Mouse (Mus musculus): ENCODE results near the gene Cela2a. TPM values are rescaled to one million over a fixed set of nuclear protein-coding genes. Genes with fewer than 3 reads are reported as not detected.

Cela2a gene
- polyA plus RNA-seq, 1 experiment from 2014 or later: 0.40 TPM

- 59% methylated on average over 14 of the region's 14 CpGs for WGBS
- no peak overlapping the region for H3K27ac ChIP-seq (ENCODE audit: low read length)
- H3K36me3 ChIP-seq (ENCODE audit: control insufficient read depth, insufficient read depth, low read length): peaks cover 7% of the 10 kb centered on the region
- H3K4me3 ChIP-seq (ENCODE audit: low read depth, low read length): no peak overlapping the region
- H3K9ac ChIP-seq (ENCODE audit: low read depth, low read length): no peak overlapping the region
- no peak for ATAC-seq
- no peaks in the 10 kb centered on the region for H3K27me3 ChIP-seq (ENCODE audit: control insufficient read depth, insufficient read depth, low read depth, low read length)
- H3K4me1 ChIP-seq (ENCODE audit: control insufficient read depth, insufficient read depth, low read length): no peaks in the 10 kb centered on the region
- H3K9me3 ChIP-seq (replicated peaks; ENCODE audit: control insufficient read depth, low read length, poor library complexity, severe bottlenecking): no peaks in the 10 kb centered on the region
- no peak overlapping the region for H3K4me2 ChIP-seq (ENCODE audit: low read length)
Observed at GRCm38 (mm10) chr4:141816776-141817655, 8.9 kb downstream of the Cela2a start.

- no peak overlapping the region for H3K4me3 ChIP-seq (ENCODE audit: low read depth, low read length)
- no peaks in the 10 kb centered on the region for H3K27me3 ChIP-seq (ENCODE audit: control insufficient read depth, insufficient read depth, low read depth, low read length)
- H3K4me1 ChIP-seq (ENCODE audit: control insufficient read depth, insufficient read depth, low read length): no peaks in the 10 kb centered on the region
- H3K9me3 ChIP-seq (replicated peaks; ENCODE audit: control insufficient read depth, low read length, poor library complexity, severe bottlenecking): no peaks in the 10 kb centered on the region
- 68% methylated on average over 7 of the region's 7 CpGs for WGBS
- no peak overlapping the region for H3K4me2 ChIP-seq (ENCODE audit: low read length)
- H3K9ac ChIP-seq (ENCODE audit: low read depth, low read length): no peak overlapping the region
- H3K27ac ChIP-seq (ENCODE audit: low read length): no peak overlapping the region
- H3K36me3 ChIP-seq (ENCODE audit: control insufficient read depth, insufficient read depth, low read length): peaks cover 10% of the 10 kb centered on the region
- ATAC-seq: no peak
Observed at GRCm38 (mm10) chr4:141816267-141816666, 9.7 kb downstream of the Cela2a start.

DNA sequence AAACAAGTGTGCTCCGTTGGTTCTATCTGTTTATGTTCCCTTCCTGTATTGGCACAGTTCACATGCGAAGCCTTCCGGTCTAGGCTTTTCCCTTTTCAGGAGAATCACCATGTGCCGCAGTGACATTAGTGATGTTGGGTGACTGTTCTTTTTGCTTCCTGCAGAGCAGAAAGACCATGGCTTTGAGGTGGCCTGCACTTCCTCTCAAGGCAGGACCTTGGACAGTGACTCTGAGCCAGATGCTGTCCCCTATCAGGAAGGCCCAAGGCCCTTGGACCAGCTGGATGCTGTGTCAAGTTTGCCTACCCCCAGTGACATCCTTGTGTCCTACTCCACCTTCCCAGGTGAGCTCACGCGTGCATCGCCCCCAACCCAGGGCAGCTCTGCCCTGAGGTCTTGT lies 14.6 kb downstream of the Cela2a start:
- Histone ChIP-seq H3K36me3 (ENCODE audit: control insufficient read depth, insufficient read depth, low read length) (peaks cover 40% of the 10 kb centered on the region), H3K27me3 (ENCODE audit: control insufficient read depth, insufficient read depth, low read depth, low read length) (no peaks in the 10 kb centered on the region)
- ATAC-seq: no peak

DNA sequence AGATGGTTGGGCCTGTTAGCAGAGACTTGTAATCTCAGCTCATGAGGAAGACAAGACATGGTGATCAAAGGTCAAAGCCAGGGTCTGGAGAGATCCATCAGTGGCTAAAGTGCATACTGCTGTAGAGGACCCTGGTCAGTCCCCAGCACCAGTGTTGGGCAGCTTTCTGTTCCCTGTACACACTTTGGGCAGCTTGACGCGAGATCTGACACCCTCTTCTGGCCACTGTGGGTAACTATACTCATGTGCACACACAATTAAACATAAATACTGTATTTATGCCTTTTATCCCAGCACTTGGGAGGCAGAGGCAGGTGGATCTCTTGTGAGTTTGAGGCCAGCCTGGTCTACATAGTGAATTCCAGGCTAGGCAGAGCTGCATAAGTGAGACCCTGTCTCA lies 15.0 kb downstream of the Cela2a start:
- Histone ChIP-seq H3K9me3 (replicated peaks; ENCODE audit: control insufficient read depth, low read length, poor library complexity, severe bottlenecking) (no peaks in the 10 kb centered on the region), H3K36me3 (ENCODE audit: control insufficient read depth, insufficient read depth, low read length) (peaks cover 42% of the 10 kb centered on the region), H3K27me3 (ENCODE audit: control insufficient read depth, insufficient read depth, low read depth, low read length) (no peaks in the 10 kb centered on the region), H3K4me3 (ENCODE audit: low read depth, low read length) (no peak overlapping the region), H3K4me1 (ENCODE audit: control insufficient read depth, insufficient read depth, low read length) (no peaks in the 10 kb centered on the region), H3K27ac (ENCODE audit: low read length) (no peak overlapping the region), H3K4me2 (ENCODE audit: low read length) (no peak overlapping the region), H3K9ac (ENCODE audit: low read depth, low read length) (no peak overlapping the region)
- ATAC-seq: no peak
- WGBS: 93% methylated on average over 2 of the region's 2 CpGs

More for the DNA sequence above, 14.6 kb downstream of the Cela2a start:
- H3K27ac ChIP-seq (ENCODE audit: low read length): no peak overlapping the region
- no peaks in the 10 kb centered on the region for H3K4me1 ChIP-seq (ENCODE audit: control insufficient read depth, insufficient read depth, low read length)
- no peak overlapping the region for H3K4me2 ChIP-seq (ENCODE audit: low read length)
- 98% methylated on average over 7 of the region's 7 CpGs for WGBS
- no peak overlapping the region for H3K9ac ChIP-seq (ENCODE audit: low read depth, low read length)
- no peaks in the 10 kb centered on the region for H3K9me3 ChIP-seq (replicated peaks; ENCODE audit: control insufficient read depth, low read length, poor library complexity, severe bottlenecking)
- no peak overlapping the region for H3K4me3 ChIP-seq (ENCODE audit: low read depth, low read length)

GRCm38 (mm10) chr4:141809850-141810464 lies 16.0 kb downstream of the Cela2a start:
- no peaks in the 10 kb centered on the region for H3K9me3 ChIP-seq (replicated peaks; ENCODE audit: control insufficient read depth, low read length, poor library complexity, severe bottlenecking)
- H3K4me1 ChIP-seq (ENCODE audit: control insufficient read depth, insufficient read depth, low read length): no peaks in the 10 kb centered on the region
- H3K27me3 ChIP-seq (ENCODE audit: control insufficient read depth, insufficient read depth, low read depth, low read length): no peaks in the 10 kb centered on the region
- H3K9ac ChIP-seq (ENCODE audit: low read depth, low read length): no peak overlapping the region
- peak; percentile 66; the same call in 1 of the 2 replicates for ATAC-seq
- H3K27ac ChIP-seq (ENCODE audit: low read length): 0 out of 2 replicates have a peak overlapping the region, but pooled peaks have one; percentile 28
- 79% methylated on average over 8 of the region's 8 CpGs for WGBS
- no peak overlapping the region for H3K4me2 ChIP-seq (ENCODE audit: low read length)
- H3K36me3 ChIP-seq (ENCODE audit: control insufficient read depth, insufficient read depth, low read length): peaks cover 51% of the 10 kb centered on the region
- H3K4me3 ChIP-seq (ENCODE audit: low read depth, low read length): no peak overlapping the region

DNA sequence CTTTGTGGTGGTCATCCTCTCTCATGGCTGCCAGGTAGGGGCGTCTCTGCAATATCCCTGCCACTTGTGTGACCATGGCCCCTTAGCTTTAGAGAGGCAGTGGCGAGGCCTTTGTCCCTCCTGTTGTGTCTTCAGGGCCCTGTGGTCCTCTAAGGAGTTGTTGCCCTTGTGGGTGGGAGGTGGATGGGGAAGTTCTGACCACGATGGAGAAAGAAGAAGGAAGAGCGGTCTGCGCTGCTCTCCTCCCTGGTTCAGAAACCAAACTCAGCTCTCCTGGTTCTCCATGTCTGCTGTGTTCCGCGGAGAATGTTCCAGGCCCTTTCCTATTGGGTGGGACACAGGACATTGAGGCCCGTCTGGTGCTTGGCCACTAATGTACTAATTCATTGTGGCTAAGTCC lies 20.1 kb downstream of the Cela2a start:
- no peaks in the 10 kb centered on the region for H3K9me3 ChIP-seq (replicated peaks; ENCODE audit: control insufficient read depth, low read length, poor library complexity, severe bottlenecking)
- H3K27ac ChIP-seq (ENCODE audit: low read length): no peak overlapping the region
- no peak overlapping the region for H3K4me3 ChIP-seq (ENCODE audit: low read depth, low read length)
- no peaks in the 10 kb centered on the region for H3K4me1 ChIP-seq (ENCODE audit: control insufficient read depth, insufficient read depth, low read length)
- no peak for ATAC-seq
- H3K27me3 ChIP-seq (ENCODE audit: control insufficient read depth, insufficient read depth, low read depth, low read length): no peaks in the 10 kb centered on the region
- WGBS: 94% methylated on average over 8 of the region's 8 CpGs
- H3K4me2 ChIP-seq (ENCODE audit: low read length): no peak overlapping the region
- H3K36me3 ChIP-seq (ENCODE audit: control insufficient read depth, insufficient read depth, low read length): peaks cover 53% of the 10 kb centered on the region
- H3K9ac ChIP-seq (ENCODE audit: low read depth, low read length): no peak overlapping the region

- no peak overlapping the region for H3K4me3 ChIP-seq (ENCODE audit: low read depth, low read length)
- no peaks in the 10 kb centered on the region for H3K4me1 ChIP-seq (ENCODE audit: control insufficient read depth, insufficient read depth, low read length)
- no peak for ATAC-seq
- H3K9me3 ChIP-seq (replicated peaks; ENCODE audit: control insufficient read depth, low read length, poor library complexity, severe bottlenecking): no peaks in the 10 kb centered on the region
- H3K27me3 ChIP-seq (ENCODE audit: control insufficient read depth, insufficient read depth, low read depth, low read length): no peaks in the 10 kb centered on the region
- H3K9ac ChIP-seq (ENCODE audit: low read depth, low read length): no peak overlapping the region
- H3K4me2 ChIP-seq (ENCODE audit: low read length): no peak overlapping the region
- WGBS: 92% methylated on average over 4 of the region's 4 CpGs
- no peak overlapping the region for H3K27ac ChIP-seq (ENCODE audit: low read length)
- H3K36me3 ChIP-seq (ENCODE audit: control insufficient read depth, insufficient read depth, low read length): peaks cover 40% of the 10 kb centered on the region
Observed at GRCm38 (mm10) chr4:141804105-141804504, 21.9 kb downstream of the Cela2a start.

DNA sequence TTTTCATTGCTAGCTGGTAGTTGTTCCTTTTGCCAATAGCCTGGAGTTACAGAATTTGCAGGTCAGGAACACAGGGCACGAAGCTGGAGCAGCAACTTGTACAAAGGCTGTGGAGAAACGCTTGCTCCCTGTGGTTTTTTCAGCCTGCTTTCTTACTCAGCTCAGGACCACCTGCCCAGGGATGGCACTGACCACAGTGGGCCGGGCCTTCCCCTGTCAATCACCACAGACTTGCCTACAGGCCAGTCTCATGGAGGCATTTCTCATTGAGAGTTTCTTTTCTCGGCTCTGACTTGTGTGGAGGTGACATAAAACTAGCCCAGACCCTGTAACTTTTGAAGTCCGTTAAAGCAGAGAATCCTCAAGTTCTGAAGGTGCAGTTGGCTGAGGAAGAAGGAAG lies 28.4 kb downstream of the Cela2a start:
- ATAC-seq: no peak
- H3K4me3 ChIP-seq (ENCODE audit: low read depth, low read length): no peak overlapping the region
- 94% methylated on average over 5 of the region's 5 CpGs for WGBS

GRCm38 (mm10) chr4:141796954-141797353 lies 29.0 kb downstream of the Cela2a start:
- Histone ChIP-seq H3K4me1 (ENCODE audit: control insufficient read depth, insufficient read depth, low read length) (peaks cover 16% of the 10 kb centered on the region), H3K36me3 (ENCODE audit: control insufficient read depth, insufficient read depth, low read length) (peaks cover 5% of the 10 kb centered on the region), H3K9me3 (replicated peaks; ENCODE audit: control insufficient read depth, low read length, poor library complexity, severe bottlenecking) (no peaks in the 10 kb centered on the region), H3K9ac (ENCODE audit: low read depth, low read length) (no peak overlapping the region), H3K4me3 (ENCODE audit: low read depth, low read length) (no peak overlapping the region), H3K4me2 (ENCODE audit: low read length) (no peak overlapping the region), H3K27ac (ENCODE audit: low read length) (no peak overlapping the region), H3K27me3 (ENCODE audit: control insufficient read depth, insufficient read depth, low read depth, low read length) (no peaks in the 10 kb centered on the region)
- no peak for ATAC-seq
- 90% methylated on average over 4 of the region's 4 CpGs for WGBS

More for the DNA sequence above, 28.4 kb downstream of the Cela2a start:
- Histone ChIP-seq H3K9me3 (replicated peaks; ENCODE audit: control insufficient read depth, low read length, poor library complexity, severe bottlenecking) (no peaks in the 10 kb centered on the region), H3K27ac (ENCODE audit: low read length) (no peak overlapping the region), H3K36me3 (ENCODE audit: control insufficient read depth, insufficient read depth, low read length) (peaks cover 5% of the 10 kb centered on the region), H3K27me3 (ENCODE audit: control insufficient read depth, insufficient read depth, low read depth, low read length) (no peaks in the 10 kb centered on the region), H3K4me1 (ENCODE audit: control insufficient read depth, insufficient read depth, low read length) (peaks cover 16% of the 10 kb centered on the region), H3K4me2 (ENCODE audit: low read length) (no peak overlapping the region), H3K9ac (ENCODE audit: low read depth, low read length) (no peak overlapping the region)

All from midbrain, embryonic 16.5 days (tissue).